Mouse (Mus musculus): ENCODE data around the gene Art1. TPM values are rescaled to one million over a fixed set of nuclear protein-coding genes. Genes with fewer than 3 reads are reported as not detected.

The Art1 gene
- polyA plus RNA-seq, 1 experiment from 2014 or later, result 0.77 TPM

DNA sequence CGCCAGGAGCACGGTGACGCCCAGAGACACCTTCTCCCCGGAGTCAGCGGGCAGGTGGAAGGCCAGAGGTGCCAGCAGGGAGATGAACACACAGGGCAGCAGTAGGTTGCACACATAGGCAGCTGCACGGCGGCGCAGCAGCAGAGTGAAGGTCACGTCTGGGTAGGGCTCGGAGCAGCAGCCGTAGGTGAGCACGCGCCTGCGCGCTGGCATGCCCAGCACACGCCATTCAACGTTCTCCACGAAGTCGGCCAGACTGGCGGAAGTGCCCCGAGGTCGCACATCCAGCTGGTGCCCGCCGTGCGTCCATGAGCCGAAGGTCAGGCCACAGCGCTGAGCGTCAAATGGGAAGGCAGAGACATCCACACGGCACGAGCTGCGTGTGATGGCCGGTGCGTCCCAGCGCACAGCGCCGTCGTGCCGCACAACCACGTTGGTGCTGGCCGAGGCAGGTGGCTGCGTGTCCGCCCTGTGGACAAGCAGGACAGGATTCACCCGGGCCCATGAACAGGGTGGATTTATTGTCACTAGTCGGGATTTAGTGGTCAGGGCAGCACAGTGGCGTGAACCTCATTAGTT is 11.7 kb downstream of the Art1 start:
- no peak for ATAC-seq (ENCODE audit: low FRiP score)
- no peak overlapping the region for H3K27ac ChIP-seq

GRCm38 (mm10) chr7:102116579-102117331 is 15.2 kb downstream of the Art1 start, which contains the start of gene Chrna10:
Gene Chrna10, minus strand, starts transcription at chr7:102116828.
- H3K27ac ChIP-seq, result no peak within 1 kb of the TSS
- no peak within 1 kb of the TSS for H3K4me2 ChIP-seq
- 54% methylated on average over 7 of the region's 7 CpGs for WGBS
- no peak for ATAC-seq (ENCODE audit: low FRiP score)
- H3K9ac ChIP-seq, result no peak within 1 kb of the TSS
- no peaks in the 10 kb centered on the region for H3K4me1 ChIP-seq
- no peak within 1 kb of the TSS for H3K4me3 ChIP-seq (replicated peaks)
- H3K9me3 ChIP-seq, result no peaks in the 10 kb centered on the region
- no peaks in the 10 kb centered on the region for H3K27me3 ChIP-seq
- peaks cover 31% of the 10 kb centered on the region for H3K36me3 ChIP-seq (replicated peaks)

More for the DNA sequence above, 11.7 kb downstream of the Art1 start:
- Histone ChIP-seq H3K4me2 (no peak overlapping the region), H3K4me3 (replicated peaks) (no peak overlapping the region), H3K36me3 (replicated peaks) (no peaks in the 10 kb centered on the region; the same call in 1 of the 2 replicates), H3K9ac (no peak overlapping the region), H3K27me3 (no peaks in the 10 kb centered on the region), H3K4me1 (no peaks in the 10 kb centered on the region), H3K9me3 (no peaks in the 10 kb centered on the region)
- 84% methylated on average over 45 of the region's 45 CpGs for WGBS

DNA sequence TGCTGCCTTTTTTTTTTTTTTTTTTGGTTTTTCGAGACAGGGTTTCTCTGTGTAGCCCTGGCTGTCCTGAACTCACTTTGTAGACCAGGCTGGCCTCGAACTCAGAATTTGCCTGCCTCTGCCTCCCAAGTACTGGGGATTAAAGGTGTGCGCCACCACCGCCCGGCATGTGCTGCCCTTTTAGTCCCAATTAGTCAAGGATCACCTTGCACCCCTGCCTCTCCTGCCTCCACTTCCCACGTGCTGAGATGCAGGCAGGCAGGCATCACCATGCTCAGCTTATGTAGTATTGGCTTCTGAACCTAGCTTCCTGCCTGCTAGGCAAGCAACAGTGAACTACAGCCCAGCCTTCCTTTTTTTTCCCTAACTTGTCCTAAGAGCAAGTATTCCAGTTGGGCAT is 15.8 kb downstream of the Art1 start:
- no peak for ATAC-seq (ENCODE audit: low FRiP score)
- Histone ChIP-seq H3K9me3 (no peaks in the 10 kb centered on the region), H3K27ac (no peak overlapping the region), H3K4me1 (no peaks in the 10 kb centered on the region), H3K4me2 (no peak overlapping the region), H3K36me3 (replicated peaks) (peaks cover 37% of the 10 kb centered on the region), H3K27me3 (no peaks in the 10 kb centered on the region), H3K4me3 (replicated peaks) (no peak overlapping the region), H3K9ac (no peak overlapping the region)
- 74% methylated on average over 6 of the region's 6 CpGs for WGBS

- Histone ChIP-seq H3K4me1 (no peaks in the 10 kb centered on the region), H3K9me3 (no peaks in the 10 kb centered on the region), H3K27me3 (no peaks in the 10 kb centered on the region), H3K4me3 (replicated peaks) (no peak overlapping the region), H3K36me3 (replicated peaks) (peaks cover 67% of the 10 kb centered on the region), H3K27ac (no peak overlapping the region), H3K9ac (no peak overlapping the region), H3K4me2 (no peak overlapping the region)
- ATAC-seq (ENCODE audit: low FRiP score), result no peak
- 96% methylated on average over 10 of the region's 10 CpGs for WGBS
Measured at GRCm38 (mm10) chr7:102120326-102120725, 18.8 kb downstream of the Art1 start.

DNA sequence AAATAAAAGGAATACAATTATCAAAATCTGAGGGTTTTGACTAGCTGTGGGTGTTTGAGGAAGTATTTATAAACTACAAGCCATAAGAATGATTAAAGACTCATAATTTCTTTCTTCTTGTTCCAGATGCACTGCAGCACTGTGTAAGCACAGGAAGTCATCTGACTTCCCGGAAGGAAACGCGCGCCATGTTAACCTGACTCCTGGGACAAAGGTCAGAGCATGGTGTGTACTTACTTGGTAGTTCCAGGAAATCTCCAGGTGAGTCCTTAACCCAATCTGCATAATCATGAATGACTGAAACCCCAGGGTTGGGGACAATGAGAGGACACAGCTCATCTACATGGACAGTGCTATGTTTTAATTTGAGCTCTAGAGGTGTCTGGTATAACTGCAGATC is 30.9 kb downstream of the Art1 start:
- H3K9me3 ChIP-seq, result no peaks in the 10 kb centered on the region
- H3K36me3 ChIP-seq (replicated peaks), result peaks cover 81% of the 10 kb centered on the region
- WGBS, result 94% methylated on average over 4 of the region's 4 CpGs
- H3K4me2 ChIP-seq, result no peak overlapping the region
- H3K27ac ChIP-seq, result no peak overlapping the region
- no peak for ATAC-seq (ENCODE audit: low FRiP score)
- H3K4me3 ChIP-seq (replicated peaks), result no peak overlapping the region
- no peak overlapping the region for H3K9ac ChIP-seq
- no peaks in the 10 kb centered on the region for H3K27me3 ChIP-seq
- no peaks in the 10 kb centered on the region for H3K4me1 ChIP-seq

DNA sequence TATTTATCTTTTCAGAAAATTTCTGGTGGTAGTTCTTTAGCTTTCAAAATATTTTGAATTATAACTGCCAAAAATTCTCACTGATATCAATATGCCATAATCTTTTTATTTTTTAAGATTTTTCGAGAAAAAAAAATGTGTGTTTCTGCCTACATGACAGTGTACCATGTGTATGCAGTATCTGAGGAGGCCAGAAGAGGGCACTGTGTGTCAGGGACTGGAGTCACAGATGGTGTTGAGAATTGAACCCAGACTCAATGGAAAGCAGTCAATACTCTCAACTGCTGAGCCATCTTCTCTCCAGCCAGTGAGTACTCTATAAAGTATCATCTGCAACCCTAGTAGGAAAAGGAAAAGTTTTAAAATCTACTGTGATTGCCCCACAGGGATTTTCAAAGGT is 35.9 kb downstream of the Art1 start:
- 83% methylated on average over 1 of the region's 1 CpGs for WGBS
- no peak overlapping the region for H3K4me3 ChIP-seq (replicated peaks)
- no peak overlapping the region for H3K9ac ChIP-seq
- H3K9me3 ChIP-seq, result no peaks in the 10 kb centered on the region
- H3K4me1 ChIP-seq, result no peaks in the 10 kb centered on the region
- no peak overlapping the region for H3K4me2 ChIP-seq
- H3K27me3 ChIP-seq, result no peaks in the 10 kb centered on the region
- H3K36me3 ChIP-seq (replicated peaks), result peaks cover 70% of the 10 kb centered on the region
- no peak overlapping the region for H3K27ac ChIP-seq
- ATAC-seq (ENCODE audit: low FRiP score), result no peak

- Histone ChIP-seq H3K4me1 (no peaks in the 10 kb centered on the region), H3K4me2 (no peak overlapping the region), H3K9me3 (no peaks in the 10 kb centered on the region), H3K4me3 (replicated peaks) (no peak overlapping the region), H3K9ac (no peak overlapping the region), H3K36me3 (replicated peaks) (peaks cover 69% of the 10 kb centered on the region), H3K27me3 (no peaks in the 10 kb centered on the region), H3K27ac (no peak overlapping the region)
- ATAC-seq (ENCODE audit: low FRiP score), result no peak
- WGBS, result 97% methylated on average over 5 of the region's 5 CpGs
Measured at GRCm38 (mm10) chr7:102137898-102138297, 36.4 kb downstream of the Art1 start.

DNA sequence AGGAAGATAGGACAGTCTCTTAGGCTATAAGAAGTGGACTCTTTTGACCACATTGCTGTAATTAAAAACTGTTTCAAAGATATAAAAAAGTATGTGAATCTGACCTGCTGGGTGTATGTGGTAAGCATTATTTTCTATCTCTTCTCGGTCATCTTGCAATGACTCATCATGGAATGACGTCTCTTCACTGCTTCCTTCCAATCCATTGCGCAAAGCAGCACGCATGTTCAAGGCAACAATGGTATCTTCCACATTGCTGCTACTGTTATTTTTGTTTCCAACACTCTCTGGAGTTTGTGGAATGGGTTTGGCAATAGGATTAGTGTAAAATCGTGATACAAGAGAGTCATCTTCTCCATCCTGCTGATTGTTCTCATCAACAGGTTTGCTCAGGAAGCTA is 52.1 kb downstream of the Art1 start:
- Histone ChIP-seq H3K36me3 (replicated peaks) (peaks cover 64% of the 10 kb centered on the region), H3K9me3 (no peaks in the 10 kb centered on the region), H3K27ac (no peak overlapping the region), H3K27me3 (no peaks in the 10 kb centered on the region), H3K4me1 (no peaks in the 10 kb centered on the region), H3K9ac (no peak overlapping the region), H3K4me2 (no peak overlapping the region), H3K4me3 (replicated peaks) (no peak overlapping the region)
- 91% methylated on average over 5 of the region's 5 CpGs for WGBS
- no peak for ATAC-seq (ENCODE audit: low FRiP score)

Other genes with a start within 250 kb of the Art1 start
- gene Folr2, start 244.5 kb upstream of the Art1 start, polyA plus RNA-seq (2016; fragmentation: Nextera tagmentation; extraction: Ambion mirVana), result 1.4 and 1.9 TPM in 2 replicates
- 93.1 and 96.9 TPM in 2 replicates for gene Anapc15, start 238.0 kb upstream of the Art1 start, polyA plus RNA-seq (2016; fragmentation: Nextera tagmentation; extraction: Ambion mirVana)
- gene Folr1, start 231.0 kb upstream of the Art1 start, polyA plus RNA-seq (2016; fragmentation: Nextera tagmentation; extraction: Ambion mirVana), result 5.5 and 8.2 TPM in 2 replicates
- 129 and 134 TPM in 2 replicates for gene Lamtor1, start 195.8 kb upstream of the Art1 start, polyA plus RNA-seq (2016; fragmentation: Nextera tagmentation; extraction: Ambion mirVana)
- gene Tomt, start 195.4 kb upstream of the Art1 start, polyA plus RNA-seq (2016; fragmentation: Nextera tagmentation; extraction: Ambion mirVana), result 0.68 and 0.77 TPM in 2 replicates
- 6.5 and 7.3 TPM in 2 replicates for gene Lrrc51, start 167.8 kb upstream of the Art1 start, polyA plus RNA-seq (2016; fragmentation: Nextera tagmentation; extraction: Ambion mirVana)
- 112 and 123 TPM in 2 replicates for gene Numa1, start 167.6 kb upstream of the Art1 start, polyA plus RNA-seq (2016; fragmentation: Nextera tagmentation; extraction: Ambion mirVana)
- gene Il18bp, start 83.1 kb upstream of the Art1 start, polyA plus RNA-seq (2016; fragmentation: Nextera tagmentation; extraction: Ambion mirVana), result 4.4 and 4.8 TPM in 2 replicates
- 33.0 and 33.3 TPM in 2 replicates for gene Rnf121, start 36.3 kb upstream of the Art1 start, polyA plus RNA-seq (2016; fragmentation: Nextera tagmentation; extraction: Ambion mirVana)
- 49.8 and 50.7 TPM in 2 replicates for gene Xndc1, start 36.2 kb upstream of the Art1 start, polyA plus RNA-seq (2016; fragmentation: Nextera tagmentation; extraction: Ambion mirVana)
- 2.9 and 3.0 TPM in 2 replicates for gene Xntrpc, start 36.0 kb upstream of the Art1 start, polyA plus RNA-seq (2016; fragmentation: Nextera tagmentation; extraction: Ambion mirVana)
- gene Trpc2, start 18.6 kb upstream of the Art1 start, polyA plus RNA-seq (2016; fragmentation: Nextera tagmentation; extraction: Ambion mirVana), result not detected in 2 replicates
- gene Art5, start 7.7 kb downstream of the Art1 start, polyA plus RNA-seq (2016; fragmentation: Nextera tagmentation; extraction: Ambion mirVana), result 0.97 and 2.0 TPM in 2 replicates
- not detected in 2 replicates for gene Chrna10, start 15.1 kb downstream of the Art1 start, polyA plus RNA-seq (2016; fragmentation: Nextera tagmentation; extraction: Ambion mirVana)
- gene Nup98, start 108.4 kb downstream of the Art1 start, polyA plus RNA-seq (2016; fragmentation: Nextera tagmentation; extraction: Ambion mirVana), result 45.2 and 46.8 TPM in 2 replicates
- gene Pgap2, start 108.5 kb downstream of the Art1 start, polyA plus RNA-seq (2016; fragmentation: Nextera tagmentation; extraction: Ambion mirVana), result 54.3 and 59.2 TPM in 2 replicates
- 21.7 and 25.1 TPM in 2 replicates for gene Rhog, start 154.3 kb downstream of the Art1 start, polyA plus RNA-seq (2016; fragmentation: Nextera tagmentation; extraction: Ambion mirVana)
- gene Stim1, start 166.1 kb downstream of the Art1 start, polyA plus RNA-seq (2016; fragmentation: Nextera tagmentation; extraction: Ambion mirVana), result 11.6 and 11.7 TPM in 2 replicates